Mouse (Mus musculus) ES-CJ7 (cell line): ENCODE measurements around the gene Mdc1.
A peak's percentile ranks its signal among the peaks of the same experiment; 100 is the strongest.

Experiments used
- DNase-seq: peaks from one replicate; pipeline ENCODE4 v3.0.0; 2011; ENCODE audit warnings: low read depth, low spot score

Mdc1 gene

DNA sequence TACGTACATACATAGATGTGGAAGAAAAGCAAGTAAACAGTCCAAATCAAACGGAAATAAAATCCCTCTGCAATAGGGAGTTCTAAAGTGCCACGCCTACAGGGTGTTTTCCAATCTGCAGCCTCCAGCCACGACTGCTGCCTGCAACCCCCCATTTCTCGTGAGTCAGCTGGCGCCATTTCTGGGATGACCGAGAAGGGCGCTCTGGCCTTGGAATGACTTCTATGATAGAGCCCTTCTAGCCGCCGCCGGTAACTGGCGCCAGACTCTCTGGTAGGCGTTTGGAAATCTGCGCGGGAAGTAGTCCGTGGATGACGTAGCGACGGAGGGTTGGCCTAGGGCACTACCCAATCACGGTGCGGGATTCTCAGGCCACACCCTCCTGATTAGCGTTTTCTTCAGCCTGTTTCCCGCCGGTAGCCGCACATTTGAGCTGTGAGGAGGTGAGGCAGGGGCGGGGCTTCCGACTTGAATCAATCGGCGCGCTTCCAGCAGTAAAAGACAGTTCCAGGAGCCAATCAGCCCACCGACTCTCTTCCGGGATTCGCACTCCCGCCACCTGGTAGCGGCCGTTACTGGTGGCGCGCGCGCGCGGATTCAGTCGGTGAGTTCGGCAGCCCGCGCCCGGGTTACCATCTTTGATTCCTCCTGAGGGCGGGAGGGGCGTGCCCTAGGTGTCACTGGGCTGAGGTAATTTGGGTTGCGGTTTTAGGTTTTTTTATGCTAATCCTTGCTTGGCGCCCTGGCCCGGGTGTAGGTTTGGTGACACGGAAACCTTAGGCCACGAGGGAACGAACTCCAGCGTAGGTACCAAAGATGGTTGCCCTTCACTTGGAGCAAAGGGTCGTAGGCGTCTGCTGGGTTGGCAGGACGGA lies at the start of gene Mdc1:
Gene Mdc1 (plus strand): TSS at position 440 of the 875 bp plus-strand sequence.
- peak; percentile 100 for DNase-seq

DNA sequence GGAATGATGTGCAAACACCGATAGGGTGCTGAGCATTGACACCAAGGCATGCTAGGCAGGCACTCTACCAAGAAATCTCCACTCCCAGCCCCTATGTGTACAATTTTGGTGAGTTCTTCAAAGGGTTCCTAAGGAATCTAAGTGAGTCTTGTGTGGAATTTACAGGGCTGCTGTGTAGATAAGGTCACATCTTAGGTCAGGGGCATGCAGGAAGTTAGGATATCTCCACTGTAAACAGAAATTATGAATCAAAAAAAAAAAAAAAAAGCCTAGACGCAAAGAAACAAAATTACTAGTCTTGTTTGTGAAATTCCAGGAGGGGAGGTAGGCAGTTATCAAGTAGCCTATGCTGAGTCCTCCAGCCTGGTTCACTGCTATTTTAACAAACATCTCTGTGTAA lies 48.5 kb upstream of the Mdc1 start:
- no peak for DNase-seq

DNA sequence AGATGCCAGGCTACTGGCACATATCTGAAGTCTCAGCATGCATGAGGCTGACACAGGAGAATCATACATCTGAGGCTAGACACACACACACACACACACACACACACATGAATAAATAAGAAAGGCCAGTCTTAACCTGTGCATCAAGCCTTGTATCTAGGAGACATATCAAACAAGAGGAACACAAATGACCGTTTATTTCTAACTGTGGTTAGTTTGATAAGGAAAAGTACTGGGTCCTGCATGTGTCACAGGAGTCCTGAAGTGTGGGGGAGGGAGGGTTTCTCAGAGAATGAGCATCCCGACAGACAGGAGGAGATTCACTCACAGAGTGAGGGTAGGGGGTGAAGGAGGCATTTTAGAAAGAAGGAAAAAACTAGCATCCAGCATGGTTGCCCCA lies 46.2 kb upstream of the Mdc1 start:
- no peak for DNase-seq

DNA sequence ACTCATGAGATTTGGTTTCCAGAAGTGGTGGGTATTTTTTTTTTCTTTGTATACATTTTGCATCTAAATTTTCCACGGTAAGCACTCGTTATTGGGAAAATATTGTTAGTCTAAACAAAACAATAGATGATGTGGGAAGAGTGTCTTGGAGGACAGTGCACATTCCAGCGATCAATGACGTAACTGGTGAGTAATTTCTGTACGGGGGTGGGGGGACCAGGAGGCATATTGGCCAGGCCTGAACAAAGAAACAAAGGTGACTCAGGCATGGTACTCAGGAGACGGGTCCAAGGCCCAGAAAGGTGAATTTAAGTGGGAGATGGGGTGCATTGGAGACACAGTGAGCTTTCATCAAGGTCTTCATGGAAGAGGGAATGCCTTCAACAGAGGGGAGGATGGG lies 45.7 kb upstream of the Mdc1 start:
- DNase-seq, result no peak

DNA sequence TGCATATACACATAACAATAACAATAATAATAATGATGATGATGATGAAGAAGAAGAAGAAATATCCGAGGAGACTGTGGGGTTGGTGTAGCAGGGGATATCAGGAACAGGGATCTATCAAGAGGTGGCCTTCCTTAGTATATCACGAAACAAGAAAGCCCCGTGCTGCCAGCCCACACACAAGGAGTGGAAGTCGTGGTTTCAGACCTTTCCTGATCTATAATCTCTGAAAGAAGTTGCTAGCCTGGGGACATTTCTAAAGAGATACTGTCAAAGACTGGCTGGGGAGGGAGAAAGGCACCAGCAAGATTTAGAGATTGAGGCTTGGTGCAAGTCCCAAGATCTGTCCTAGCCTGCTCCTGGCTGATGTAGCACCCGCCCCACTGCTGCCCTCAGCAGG lies 44.5 kb upstream of the Mdc1 start:
- DNase-seq, result no peak

DNA sequence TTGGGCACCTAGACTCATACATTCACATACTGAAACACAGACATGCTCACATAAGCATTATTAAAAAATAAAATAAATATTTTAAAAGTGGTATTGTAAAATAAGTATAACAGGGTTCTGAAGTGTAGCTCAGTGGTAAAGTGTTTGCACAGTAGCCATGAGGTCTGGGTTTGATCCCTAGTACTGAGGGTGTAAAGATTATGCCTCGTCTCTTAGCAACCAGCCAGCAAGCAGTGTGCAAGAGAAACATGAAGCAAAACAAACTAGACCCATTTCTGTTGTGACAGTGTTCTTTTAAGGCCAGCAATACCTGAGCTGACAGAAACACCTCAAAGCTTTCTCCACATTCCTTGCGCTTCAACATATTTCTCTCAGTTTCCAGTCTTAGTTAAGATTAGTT lies 40.4 kb upstream of the Mdc1 start:
- no peak for DNase-seq

DNA sequence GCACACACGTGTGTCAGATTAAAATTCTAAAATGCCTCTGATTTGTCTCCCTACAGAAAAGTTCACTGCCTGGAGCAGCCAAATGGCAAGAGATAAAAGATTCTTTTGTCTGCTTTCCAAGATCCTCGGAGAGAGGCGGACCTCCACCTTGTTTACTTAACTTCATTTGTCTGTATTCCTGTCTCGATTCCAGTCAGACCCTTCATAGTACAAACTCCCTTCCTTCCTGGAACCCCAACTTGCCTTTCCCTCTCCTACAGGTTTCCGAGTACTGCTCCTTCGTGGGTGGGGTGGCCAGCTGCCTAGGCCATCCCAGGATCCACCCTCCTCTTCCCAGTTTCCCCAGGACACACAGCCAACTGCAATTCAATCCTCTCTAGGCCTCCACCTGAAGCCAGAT lies 38.3 kb upstream of the Mdc1 start:
- no peak for DNase-seq

DNA sequence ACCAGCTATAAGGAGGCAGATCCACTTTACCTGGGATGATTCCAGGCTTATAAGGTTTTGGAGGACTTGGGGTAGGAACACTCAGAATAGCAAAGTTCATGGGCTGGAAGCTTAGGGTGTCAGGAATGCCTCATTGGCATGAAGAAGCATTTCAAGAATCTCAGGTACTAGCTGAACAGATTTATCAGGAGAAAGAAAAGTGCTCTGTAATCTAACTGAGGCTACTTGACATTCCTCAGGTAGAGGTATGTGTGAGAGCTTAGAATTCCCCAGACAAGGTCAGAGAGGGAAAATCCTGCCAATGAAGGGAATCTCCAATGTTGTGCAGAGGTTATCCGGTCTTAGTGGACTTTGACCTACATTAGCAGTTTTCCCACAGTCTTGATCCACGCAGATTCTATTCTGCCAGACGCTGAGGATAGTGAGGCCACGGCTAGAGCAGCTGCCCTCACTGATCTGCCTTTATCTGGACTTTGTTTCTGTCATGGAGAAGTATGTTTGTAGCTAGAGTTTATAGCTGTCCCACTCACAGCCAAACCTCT lies 37.4 kb upstream of the Mdc1 start:
- DNase-seq, result no peak

DNA sequence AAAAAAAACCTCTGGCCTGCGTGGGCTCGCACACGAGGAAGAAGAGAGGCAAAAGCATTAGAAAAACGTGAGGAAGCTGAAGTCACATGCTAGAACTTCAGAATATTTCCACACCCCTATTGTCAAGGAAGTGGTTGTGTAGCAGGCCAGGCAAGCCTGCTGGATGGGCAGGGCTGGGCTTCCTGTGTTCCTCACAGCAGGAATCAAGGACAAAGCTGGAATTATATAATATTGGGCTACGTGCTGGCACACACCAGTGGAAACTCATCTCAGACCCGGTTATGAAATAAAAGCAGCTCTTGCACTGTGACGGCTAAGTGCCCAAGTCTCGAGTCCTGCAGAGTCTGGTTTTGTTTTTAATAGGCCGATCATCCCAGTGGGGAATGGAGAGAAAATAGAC lies 33.2 kb upstream of the Mdc1 start:
- no peak for DNase-seq

DNA sequence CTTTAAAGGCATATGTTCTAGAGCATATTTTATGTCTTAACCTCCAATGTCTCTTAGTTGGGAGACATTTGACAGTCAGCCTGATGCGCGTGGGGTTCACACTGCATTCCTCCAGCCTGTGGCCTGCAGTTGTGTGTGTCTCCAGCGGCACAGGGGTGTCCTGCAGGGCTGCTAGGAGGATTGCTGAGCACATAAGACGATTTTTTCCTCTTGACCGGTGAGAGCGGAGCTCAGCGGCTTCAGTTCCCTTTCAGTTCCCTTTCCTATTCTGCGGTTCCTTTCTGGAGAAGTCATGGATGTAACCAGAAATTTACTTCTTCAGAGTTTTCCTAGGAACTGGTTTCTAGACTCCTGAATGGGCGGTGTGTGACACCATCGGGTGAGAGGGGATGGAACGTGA lies 31.9 kb upstream of the Mdc1 start:
- DNase-seq, result no peak

DNA sequence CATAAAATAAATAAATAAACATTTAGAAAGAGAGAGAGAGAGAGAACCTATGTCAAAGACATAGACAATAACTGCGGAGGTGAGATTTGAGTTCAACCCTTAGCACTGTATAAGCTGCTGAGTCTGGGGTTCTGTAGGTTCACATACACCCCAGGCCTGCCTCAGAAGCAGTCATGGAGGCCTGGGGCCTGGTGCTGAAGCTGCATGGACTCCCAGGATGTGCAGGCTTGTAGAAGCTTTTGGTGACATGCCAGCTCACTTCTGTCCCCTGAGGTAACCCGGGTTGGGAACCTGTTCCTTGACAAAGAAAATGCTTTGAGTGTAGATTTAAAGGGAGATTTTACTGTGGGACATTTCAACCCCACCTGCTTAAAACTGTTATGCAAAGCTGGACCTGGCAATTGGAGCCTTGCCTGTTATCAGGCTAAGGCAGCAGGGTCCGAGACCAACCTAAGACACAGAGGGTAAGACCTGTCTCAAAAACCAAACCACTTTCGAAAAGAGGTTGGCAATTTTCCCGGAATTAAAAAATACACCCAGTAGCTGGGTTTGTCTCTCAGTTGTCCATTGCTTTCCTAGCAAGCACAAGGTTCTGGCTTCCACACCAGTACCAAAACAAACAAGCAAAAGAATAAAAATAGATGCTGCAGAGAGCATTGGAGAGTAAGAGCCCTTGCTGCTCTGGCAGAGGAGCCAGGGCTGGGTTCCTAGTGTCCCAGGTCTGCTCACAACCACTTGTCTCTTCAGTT lies 30.2 kb upstream of the Mdc1 start:
- DNase-seq, result no peak

DNA sequence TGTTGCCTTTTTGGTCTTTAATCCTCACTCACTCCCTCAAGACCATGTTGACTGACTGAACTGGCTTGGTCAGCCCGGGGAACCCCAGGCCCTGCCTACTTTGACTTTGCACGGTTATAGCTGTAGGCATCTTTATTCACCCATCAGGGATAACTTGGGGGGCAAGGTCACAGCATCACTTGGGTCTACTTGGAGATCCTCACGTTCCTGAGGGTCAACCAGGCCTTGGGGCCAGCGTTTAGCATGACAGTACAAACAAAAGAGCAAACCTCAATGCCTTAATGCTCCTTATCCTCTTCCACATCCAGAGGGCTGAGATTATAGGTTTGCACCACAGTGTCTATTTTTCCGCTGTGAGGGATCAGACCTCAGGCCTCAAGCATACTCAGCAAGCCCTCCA lies 29.0 kb upstream of the Mdc1 start:
- peak; percentile 46 for DNase-seq

DNA sequence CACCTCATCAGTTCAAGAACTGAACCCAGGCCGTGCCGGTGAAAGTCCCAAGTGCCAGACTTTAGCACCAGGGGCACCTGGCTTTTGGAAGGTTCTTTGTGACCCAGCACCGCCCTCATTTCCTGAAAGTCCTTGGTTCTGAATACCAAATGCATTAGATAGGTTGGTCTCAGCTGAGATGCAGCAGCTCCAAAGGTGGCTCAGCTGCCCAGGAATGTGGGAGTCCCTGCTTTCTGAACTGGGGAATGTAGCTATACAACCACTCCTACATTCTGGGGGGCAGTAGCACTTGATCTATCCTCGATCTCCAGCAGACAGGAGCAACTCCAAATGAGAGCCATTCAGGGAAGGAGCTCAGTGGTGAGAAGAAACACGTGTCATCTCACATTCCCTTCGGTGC lies 28.6 kb upstream of the Mdc1 start:
- DNase-seq, result no peak

DNA sequence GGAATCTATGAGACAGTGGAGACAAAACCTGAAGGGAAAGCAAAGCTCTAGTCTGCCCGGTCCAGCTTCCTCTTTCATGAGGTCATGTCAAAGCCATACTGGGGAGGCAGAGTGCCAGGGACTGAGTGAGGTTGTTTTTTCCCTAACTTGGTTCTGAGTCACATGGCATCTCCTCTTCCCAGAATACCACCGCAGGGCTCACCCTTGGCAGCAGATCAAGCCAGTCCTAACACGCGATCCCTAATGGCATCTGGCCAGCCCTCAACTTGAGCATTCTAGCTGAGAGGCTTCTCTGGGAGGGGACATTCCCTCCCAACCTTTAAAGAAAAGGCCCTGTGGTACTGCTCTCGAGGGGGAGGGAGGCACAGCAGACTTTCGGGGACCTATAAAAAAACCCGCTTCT lies 28.1 kb upstream of the Mdc1 start:
- no peak for DNase-seq

DNA sequence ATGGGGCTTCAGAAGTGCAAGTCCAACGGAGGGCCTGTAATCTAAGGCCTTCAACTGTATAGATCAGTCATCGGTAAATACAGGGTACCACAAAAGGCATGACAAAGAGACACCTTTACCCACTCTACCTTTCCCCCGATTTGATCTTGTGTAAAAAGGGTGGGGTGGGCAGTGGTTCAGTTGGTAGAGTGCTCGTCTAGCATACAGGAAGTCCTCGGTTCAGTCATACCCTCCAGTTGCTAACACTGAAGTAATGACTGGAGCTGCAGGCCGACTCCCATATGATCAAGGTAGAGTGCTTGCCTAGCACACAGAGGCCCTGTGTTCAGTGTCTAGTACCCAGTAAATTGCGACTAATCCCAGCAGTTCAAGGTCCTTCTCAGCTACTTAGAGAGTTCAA lies 27.7 kb upstream of the Mdc1 start:
- no peak for DNase-seq

DNA sequence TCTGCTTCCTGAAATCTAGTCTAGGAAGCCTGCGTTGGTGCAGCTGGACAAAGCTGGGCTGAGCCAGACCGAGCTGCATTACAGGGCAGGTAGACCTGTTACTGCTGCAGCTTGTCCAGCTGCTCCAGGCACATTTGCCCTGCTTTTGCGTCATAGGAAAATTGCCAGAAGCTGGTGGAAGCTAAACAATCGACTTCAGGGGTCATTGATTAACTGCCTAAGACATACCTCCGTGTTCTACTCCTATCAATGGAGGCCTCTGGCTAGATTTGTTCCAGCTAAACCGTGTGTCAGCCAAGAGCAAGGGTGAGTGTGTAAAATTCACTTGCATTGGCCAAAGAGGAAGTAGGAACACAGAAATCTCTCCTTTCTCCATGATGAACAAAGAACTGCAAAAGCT lies 26.6 kb upstream of the Mdc1 start:
- no peak for DNase-seq

DNA sequence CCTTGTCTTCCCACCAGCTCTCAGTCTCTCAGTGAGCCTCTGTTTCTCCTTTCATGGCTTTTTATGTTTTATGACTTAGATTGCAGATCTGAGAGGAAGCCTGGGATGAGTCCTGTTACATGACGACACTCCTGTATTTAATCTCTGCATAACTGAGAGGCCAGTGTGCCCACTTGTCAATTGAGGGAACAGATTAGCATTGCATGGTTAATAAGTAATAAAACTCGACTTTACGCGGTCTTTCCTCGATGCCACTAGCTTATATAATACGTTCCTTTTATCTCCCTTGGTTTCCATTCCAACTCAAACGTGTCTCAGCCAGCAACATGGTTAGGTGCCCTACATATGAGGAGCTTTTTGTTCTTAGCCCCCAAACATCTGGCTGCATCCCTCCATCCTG lies 25.5 kb upstream of the Mdc1 start:
- DNase-seq, result no peak

DNA sequence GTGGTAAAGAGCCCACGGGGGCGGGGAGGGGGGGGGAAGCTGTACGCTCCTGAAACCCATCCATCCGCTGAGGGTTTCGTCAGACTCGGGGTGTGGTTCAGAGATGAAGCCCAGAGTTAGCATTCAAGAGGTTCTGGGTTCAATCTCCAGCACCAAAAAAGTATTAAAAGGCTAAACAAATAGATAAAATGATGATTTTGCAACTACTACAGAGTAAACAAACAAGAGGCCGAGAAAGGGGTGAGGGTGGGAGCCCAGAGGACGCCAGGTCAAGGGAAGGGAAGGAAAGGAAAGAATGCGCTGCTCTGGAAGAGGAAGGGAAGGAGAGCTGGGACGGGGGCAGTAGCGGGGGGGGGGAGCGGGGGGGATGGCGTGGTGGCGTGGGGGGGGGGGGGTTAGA lies 24.6 kb upstream of the Mdc1 start:
- DNase-seq, result no peak

DNA sequence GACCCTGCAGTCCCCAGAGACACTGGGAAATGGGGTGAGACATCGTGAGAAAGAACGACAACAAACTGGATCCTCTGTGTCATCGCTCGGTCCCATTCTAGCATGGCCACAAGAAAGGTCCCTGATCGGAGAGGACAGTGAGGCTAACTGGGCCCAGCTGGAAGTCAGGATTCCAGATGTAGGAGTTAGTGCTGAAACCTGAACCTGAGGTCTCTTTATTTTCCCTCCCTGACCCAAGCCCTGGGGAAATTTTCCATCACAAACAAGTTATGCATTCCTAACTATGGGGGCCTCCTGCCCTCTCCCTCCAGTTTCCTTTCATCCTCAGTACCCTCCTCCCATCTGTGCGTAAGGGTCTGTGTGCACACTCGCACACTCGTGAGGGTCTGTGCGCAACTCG lies 24.1 kb upstream of the Mdc1 start:
- no peak for DNase-seq

DNA sequence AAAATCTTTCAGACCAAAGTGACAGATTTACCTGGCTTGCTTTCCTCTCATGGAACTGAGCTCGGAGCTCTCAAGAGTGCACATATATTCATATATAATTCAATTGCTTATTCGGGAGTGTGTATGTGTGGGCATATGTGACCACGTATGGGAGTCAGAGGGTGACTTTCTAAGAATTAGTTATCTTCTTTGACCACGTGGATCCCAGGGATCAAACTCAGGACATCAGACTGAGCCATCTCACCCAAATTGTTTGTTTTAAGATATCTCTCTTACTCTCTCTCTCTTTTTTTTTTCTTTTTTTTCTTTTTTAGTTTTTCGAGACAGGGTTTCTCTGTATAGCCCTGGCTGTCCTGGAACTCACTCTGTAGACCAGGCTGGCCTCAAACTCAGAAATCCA lies 21.2 kb upstream of the Mdc1 start:
- no peak for DNase-seq

DNA sequence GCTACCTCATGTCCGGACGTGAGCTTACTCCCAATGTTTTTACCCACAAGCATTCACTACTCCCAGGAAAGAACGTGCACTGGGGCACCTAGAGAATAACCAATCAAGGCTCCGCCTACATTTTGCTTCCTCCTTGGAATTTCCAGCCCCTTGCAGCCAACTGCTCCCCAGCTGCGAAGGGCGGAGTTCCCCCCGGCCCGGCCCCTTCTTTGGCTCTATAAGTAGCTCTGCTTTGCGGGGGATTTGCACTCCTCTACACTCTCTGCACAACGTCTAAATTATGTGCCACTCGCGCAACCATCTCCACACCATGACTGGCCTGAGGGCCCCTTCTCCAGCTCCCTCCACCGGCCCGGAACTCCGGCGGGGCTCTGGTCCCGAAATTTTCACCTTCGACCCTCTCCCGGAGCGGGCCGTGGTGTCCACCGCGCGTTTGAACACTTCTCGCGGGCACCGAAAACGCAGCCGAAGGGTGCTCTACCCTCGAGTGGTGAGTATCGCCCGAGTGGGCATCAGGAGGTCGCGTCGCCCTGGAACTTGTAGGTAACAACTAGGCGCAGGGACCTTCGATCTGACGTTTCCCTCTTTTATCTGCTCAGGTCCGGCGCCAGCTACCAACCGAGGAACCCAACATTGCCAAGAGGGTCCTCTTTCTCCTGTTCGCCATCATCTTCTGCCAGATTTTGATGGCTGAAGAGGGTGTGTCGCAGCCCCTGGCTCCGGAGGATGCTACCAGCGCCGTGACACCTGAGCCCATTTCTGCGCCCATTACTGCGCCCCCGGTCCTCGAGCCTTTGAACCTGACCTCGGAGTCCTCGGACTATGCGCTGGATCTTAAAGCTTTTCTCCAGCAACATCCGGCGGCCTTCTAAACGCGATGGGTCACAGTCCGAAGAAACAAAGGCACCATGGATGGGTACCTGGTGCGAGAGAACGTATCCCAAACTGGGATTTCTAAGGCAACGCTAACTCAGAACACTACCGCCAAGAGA lies 19.6 kb upstream of the Mdc1 start, which contains the start of gene Ier3:
Gene Ier3 (plus strand): TSS at position 246 of the 992 bp plus-strand sequence.
- DNase-seq, result peak; percentile 86

DNA sequence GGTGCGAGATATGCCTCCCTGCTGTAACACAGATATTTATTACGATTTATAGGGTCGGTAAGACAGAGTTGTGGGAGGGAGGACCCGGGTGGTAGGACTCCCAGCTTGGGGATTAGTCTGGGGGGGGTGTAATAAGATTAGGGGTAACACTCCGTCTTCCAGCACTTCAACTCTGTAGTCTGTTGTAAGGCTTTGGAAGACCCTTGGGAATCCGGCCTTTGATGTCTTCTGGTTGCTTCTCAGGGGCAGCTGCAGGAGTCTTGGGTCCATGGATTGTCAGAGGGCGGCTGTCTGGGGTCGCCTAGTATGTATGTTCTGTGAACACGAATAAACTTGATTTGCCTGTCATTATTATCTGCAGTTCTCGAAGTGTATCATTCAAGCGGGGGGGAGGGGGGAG lies 18.8 kb upstream of the Mdc1 start:
- no peak for DNase-seq
